Mouse (Mus musculus) liver, adult (tissue): Measurements from ENCODE around the gene Sh3bgrl3.

ENCODE experiments used
- GATA4 ChIP-seq: IDR thresholded peaks from 2 replicates; pipeline ENCODE4 v1.6.1; 2014; ENCODE audit warnings: mild to moderate bottlenecking, low read length; ENCODE audit not compliant: insufficient replicate concordance

Gene Sh3bgrl3

GRCm38 (mm10) chr4:134136280-134136926 is 7.8 kb upstream of the Sh3bgrl3 start:
- TF ChIP-seq GATA4, result no peak

- no peak for TF ChIP-seq GATA4
These were observed 4.0 kb upstream of the Sh3bgrl3 start for GRCm38 (mm10) chr4:134132519-134133095.

GRCm38 (mm10) chr4:134132117-134132516 is 3.5 kb upstream of the Sh3bgrl3 start:
- TF ChIP-seq GATA4, result no peak

GRCm38 (mm10) chr4:134129482-134129881 is 893 bp upstream of the Sh3bgrl3 start:
- TF ChIP-seq GATA4, result no peak

- no peak for TF ChIP-seq GATA4
These were observed 384 bp upstream of the Sh3bgrl3 start for GRCm38 (mm10) chr4:134128983-134129362.

GRCm38 (mm10) chr4:134127793-134128192 is 796 bp downstream of the Sh3bgrl3 start:
- TF ChIP-seq GATA4, result no peak

- no peak for TF ChIP-seq GATA4
These were observed 1.5 kb downstream of the Sh3bgrl3 start for GRCm38 (mm10) chr4:134127121-134127455.

- no peak for TF ChIP-seq GATA4
These were observed 2.1 kb downstream of the Sh3bgrl3 start for GRCm38 (mm10) chr4:134126300-134127120.

GRCm38 (mm10) chr4:134125383-134126060 is 3.1 kb downstream of the Sh3bgrl3 start:
- no peak for TF ChIP-seq GATA4

GRCm38 (mm10) chr4:134123680-134124551 is 4.7 kb downstream of the Sh3bgrl3 start:
- TF ChIP-seq GATA4, result no peak

GRCm38 (mm10) chr4:134123147-134123546 is 5.4 kb downstream of the Sh3bgrl3 start:
- no peak for TF ChIP-seq GATA4

GRCm38 (mm10) chr4:134122281-134122680 is 6.3 kb downstream of the Sh3bgrl3 start:
- no peak for TF ChIP-seq GATA4

GRCm38 (mm10) chr4:134121571-134121970 is 7.0 kb downstream of the Sh3bgrl3 start:
- TF ChIP-seq GATA4, result no peak

GRCm38 (mm10) chr4:134120916-134121315 is 7.7 kb downstream of the Sh3bgrl3 start:
- TF ChIP-seq GATA4, result no peak
